Mouse (Mus musculus): ENCODE data around the gene AC109138.7. TPM values are rescaled to one million over a fixed set of nuclear protein-coding genes. Genes with fewer than 3 reads are reported as not detected.

AC109138.7 gene
- total RNA-seq, 1 experiment from 2014 or later = not detected

DNA sequence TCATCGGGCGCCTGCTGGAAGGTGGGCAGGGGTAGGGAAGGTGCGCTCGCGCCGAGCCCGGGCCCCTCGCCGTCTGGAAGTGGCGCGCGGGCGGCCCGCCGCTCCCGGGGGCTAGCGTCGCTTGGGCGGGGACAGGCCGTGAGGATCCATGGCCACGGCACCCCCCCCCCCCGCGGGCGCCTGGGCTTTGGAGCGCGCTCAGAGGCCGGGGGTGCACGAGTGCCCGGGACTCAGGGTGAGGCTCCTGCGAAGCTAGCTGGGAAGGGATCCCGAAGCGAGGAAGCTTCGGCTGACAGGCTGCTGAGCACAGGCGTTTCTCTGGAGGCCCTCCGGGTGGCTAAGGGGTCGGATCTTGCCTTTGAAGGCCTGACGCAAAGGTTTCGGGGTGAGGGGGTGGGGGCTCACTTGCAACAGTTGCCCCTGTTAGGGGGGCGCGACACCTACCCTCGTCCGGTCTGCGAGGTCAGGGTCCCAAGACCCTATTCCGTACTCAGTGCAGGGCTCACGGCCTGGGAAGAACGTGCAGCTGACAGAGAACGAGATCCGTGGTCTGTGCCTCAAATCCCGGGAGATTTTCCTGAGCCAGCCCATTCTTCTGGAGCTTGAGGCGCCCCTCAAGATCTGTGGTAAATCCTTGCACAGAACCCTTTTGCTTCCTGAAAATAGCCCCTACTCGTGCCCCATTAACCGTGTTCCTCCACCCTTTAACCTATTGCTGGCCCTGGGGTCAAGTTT lies 21.7 kb upstream of the AC109138.7 start:
- ATAC-seq (replicated peaks; ENCODE audit: low read depth, poor library complexity, severe bottlenecking) = no peak

DNA sequence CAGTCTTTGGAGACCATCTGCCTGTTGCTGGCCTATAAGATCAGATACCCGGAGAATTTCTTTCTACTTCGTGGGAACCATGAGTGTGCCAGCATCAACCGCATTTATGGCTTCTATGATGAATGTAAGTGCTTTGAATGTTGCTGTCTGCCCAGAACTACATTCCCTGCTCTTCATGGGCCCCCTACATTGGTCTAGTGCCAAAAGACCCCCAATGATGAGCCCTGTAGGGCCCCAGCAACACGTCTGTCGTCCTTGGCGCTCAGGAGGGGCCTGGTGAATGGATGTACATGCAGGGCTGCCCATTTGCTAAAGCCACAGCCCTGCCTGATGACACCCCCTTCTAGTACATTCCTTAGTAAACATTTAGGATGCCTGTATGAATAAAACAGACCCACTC lies 21.0 kb upstream of the AC109138.7 start:
- ATAC-seq (replicated peaks; ENCODE audit: low read depth, poor library complexity, severe bottlenecking) = no peak

GRCm38 (mm10) chr19:4194021-4194724 lies 20.0 kb upstream of the AC109138.7 start:
- peak; percentile 42 for ATAC-seq (replicated peaks; ENCODE audit: low read depth, poor library complexity, severe bottlenecking)

DNA sequence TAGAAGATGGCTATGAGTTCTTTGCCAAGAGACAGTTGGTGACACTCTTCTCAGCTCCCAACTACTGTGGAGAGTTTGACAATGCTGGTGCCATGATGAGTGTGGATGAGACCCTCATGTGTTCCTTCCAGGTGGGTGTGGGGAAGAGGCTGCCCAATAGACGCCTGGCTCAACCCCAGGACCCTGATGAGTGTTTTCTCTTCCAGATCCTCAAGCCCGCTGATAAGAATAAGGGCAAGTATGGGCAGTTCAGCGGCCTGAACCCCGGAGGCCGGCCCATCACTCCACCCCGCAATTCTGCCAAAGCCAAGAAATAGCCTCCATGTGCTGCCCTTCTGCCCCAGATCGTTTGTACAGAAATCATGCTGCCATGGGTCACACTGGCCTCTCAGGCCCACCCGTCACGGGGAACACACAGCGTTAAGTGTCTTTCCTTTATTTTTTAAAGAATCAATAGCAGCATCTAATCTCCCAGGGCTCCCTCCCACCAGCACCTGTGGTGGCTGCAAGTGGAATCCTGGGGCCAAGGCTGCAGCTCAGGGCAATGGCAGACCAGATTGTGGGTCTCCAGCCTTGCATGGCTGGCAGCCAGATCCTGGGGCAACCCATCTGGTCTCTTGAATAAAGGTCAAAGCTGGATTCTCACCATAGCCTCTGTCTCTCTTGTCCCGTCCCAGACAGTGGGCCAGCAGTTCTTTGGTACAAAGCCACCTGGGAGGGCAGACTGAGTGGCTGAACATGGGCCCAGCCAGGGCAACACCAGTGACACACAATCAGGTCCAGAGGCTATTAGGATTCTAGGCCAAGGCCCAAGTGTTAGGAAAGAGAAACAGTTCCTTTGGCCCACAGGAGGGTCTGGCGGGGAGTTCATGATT lies 19.1 kb upstream of the AC109138.7 start:
- ATAC-seq (replicated peaks; ENCODE audit: low read depth, poor library complexity, severe bottlenecking) = no peak

- ATAC-seq (replicated peaks; ENCODE audit: low read depth, poor library complexity, severe bottlenecking) = no peak
Observed at GRCm38 (mm10) chr19:4196048-4196447, 18.1 kb upstream of the AC109138.7 start.

- no peak for ATAC-seq (replicated peaks; ENCODE audit: low read depth, poor library complexity, severe bottlenecking)
Observed at GRCm38 (mm10) chr19:4196548-4196947, 17.6 kb upstream of the AC109138.7 start.

GRCm38 (mm10) chr19:4197180-4197579 lies 17.0 kb upstream of the AC109138.7 start:
- no peak for ATAC-seq (replicated peaks; ENCODE audit: low read depth, poor library complexity, severe bottlenecking)

DNA sequence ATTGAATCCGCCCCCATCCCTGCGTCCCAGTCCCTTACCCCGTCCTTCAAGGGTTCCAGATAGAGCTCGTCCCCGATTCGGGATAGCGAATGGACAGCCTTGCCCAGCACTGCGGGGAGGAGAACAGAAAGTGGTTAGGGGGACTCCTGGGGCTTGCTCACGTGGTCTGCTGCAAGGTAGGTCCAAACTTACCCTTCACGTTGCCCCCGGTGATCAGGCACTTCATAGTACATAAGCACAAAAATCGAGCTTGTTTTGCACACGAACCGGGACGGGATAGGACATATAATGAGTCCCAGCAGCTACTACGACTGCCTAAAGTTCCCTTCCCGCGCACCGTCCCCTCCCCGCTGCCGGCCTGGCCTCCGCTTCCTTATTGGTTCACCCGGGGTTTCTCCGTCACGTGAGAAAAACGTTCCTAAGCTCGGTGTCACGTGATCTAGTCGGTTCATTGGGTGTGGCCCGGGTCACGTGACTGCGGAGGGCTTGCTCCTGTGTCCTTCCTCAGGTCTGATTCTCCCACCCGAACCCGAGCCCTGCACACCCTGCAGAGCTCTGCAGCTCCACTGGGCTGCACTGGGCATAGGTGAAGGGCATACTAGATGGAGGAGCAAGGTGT lies 12.8 kb upstream of the AC109138.7 start, which contains the start of gene Rad9a:
Gene Rad9a, minus strand, starts transcription at position 372 of the 619 bp plus-strand sequence.
- peak; percentile 82 for ATAC-seq (replicated peaks; ENCODE audit: low read depth, poor library complexity, severe bottlenecking)

GRCm38 (mm10) chr19:4202149-4202548 lies 12.0 kb upstream of the AC109138.7 start:
- no peak for ATAC-seq (replicated peaks; ENCODE audit: low read depth, poor library complexity, severe bottlenecking)

DNA sequence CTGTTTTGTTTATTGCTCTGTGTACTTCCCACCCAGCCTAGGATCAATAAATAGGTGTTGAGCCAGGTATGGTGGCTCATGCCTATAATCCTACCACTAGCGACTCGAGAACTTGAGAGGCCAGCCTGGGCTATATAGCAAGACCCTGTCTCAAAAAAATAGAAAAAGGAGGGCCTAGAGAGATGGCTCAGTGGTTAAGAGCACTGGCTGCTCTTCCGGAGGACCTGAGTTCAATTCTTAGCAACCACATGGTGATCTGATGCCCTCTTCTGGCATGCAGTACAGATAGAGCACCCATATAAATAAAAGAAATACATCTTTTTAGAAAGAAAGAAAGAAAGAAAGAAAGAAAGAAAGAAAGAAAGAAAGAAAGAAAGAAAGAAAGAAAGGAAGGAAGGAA lies 11.0 kb upstream of the AC109138.7 start:
- no peak for ATAC-seq (replicated peaks; ENCODE audit: low read depth, poor library complexity, severe bottlenecking)

DNA sequence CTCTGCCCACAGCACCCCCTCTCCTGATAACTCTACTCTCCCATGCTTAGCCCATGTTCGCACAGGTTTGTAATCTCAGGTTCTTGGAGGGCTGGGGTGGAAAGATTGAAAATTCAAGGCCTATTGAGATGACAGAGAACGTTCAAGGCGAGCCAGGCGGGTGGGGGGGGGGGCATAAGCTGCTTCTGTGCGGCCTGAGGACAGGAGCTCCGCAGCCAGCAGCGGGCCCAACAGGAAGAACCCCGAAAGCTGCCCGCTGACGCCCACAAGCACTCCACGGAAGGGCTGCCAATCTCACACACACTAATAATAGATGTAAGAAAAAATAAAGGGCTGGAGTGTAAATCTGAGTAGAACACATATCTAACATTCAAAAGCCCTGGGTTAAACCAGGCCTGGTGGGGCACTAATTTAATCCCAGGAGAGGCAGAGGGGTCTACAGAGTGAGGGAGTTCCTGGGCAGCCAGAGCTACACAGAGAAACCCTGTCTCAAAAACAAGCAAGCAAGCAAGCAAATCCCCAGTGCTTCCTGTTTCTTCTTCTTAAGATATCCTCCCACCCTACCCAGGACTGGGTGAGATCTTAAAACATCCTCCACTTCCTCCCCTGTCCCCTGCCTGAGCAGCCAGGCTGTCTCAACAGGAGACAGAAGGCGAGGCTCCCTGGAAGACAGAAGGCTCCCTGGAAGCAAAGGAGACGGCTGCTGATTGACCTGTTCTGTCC lies 10.4 kb upstream of the AC109138.7 start:
- ATAC-seq (replicated peaks; ENCODE audit: low read depth, poor library complexity, severe bottlenecking) = 0 out of 2 replicates have a peak, but pooled peaks have one; percentile 30

- no peak for ATAC-seq (replicated peaks; ENCODE audit: low read depth, poor library complexity, severe bottlenecking)
Observed at GRCm38 (mm10) chr19:4204889-4205288, 9.3 kb upstream of the AC109138.7 start.

DNA sequence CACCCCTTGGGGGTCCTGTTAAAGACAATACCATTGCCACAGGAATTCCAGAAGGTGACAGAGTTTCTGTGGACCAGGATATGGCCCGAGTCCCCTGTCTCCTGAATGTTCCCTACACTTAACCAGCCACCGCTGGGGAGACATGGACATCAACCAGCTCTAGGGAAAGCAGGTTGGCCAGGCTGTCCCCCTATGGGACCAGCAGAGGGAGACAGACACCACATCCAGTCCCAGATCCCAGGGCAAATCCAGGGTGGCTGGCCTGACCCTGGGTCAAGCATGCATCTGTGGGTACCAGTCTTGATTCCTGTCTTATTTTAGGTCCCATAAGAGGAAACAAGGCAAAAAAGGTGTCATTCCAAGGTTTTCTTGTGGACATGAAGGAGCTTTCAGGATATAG lies 7.2 kb upstream of the AC109138.7 start:
- ATAC-seq (replicated peaks; ENCODE audit: low read depth, poor library complexity, severe bottlenecking) = peak; percentile 84

DNA sequence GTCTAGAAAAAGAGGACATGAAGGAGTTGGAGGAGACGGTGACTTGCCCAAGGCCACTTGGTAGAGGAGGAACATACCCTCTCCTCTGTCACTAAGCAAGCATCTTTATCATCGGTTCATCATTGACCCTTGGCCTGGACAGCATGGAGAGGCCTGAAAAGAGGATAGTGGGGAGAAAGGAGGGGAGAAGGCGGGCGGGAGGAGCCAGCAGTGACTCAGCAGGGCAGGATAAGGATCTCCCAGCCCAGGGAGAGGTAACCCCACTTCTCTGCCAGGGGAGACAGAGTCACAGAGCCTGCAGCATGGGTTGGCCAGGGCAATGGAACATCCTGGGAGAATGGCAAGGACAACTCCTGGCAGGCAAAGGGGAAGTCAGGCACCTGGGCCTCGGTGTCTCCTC lies 5.6 kb upstream of the AC109138.7 start:
- ATAC-seq (replicated peaks; ENCODE audit: low read depth, poor library complexity, severe bottlenecking) = no peak

DNA sequence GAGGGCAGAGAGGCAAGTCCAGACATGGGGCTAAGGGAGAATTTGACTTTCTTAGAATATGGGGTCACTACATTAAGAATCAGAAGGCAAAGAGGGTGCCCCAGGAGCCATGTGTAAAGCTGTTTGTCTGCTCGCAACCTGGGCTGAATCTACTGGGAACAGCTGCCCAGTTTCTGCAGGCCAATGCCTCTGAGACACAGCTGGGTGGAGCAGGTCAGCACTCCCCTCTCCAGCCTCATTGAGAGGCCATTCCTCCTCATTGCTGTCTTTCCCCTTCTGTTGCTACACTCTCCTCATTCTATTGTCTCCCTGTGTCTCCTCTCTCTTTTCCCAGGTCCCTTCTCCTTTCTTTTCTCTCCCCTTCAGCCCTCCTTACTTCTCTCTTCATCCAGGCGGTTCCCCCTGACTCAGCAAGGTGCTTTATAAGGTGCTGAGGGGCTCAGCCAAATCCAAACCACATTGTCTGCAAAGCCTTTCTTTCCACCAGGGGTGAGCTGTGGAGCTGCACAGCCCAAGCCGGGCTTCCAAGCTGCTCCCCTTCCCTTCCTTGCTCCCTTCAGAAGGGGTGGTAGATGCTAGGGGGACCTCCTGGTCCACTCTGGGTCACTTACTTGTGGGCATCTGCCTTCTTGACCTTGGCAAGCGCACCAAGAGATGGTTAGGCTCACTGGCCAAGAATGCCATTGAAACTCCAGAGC lies 2.1 kb upstream of the AC109138.7 start:
- no peak for ATAC-seq (replicated peaks; ENCODE audit: low read depth, poor library complexity, severe bottlenecking)

DNA sequence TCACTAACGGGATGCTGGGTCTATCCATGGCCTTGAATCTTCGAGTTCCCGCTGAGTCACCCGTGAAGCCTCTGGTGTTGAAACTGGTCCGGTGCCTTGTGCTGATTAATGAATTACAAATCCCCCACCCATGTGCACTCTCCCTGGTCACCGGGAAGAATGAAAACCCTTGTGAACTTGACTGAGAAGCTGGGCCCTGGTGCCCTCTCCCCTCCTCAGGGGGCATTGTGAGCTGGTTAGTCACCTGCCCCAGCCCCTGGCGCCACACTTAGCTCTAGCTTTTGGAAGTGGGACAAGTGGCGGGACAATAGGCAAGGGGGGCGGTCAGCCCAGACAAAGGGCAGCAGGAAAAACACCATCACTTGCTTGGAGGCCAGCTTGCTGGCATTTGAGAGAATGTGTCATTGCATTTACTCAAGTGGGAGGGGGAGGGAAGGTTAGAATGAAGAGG lies 608 bp upstream of the AC109138.7 start:
- peak; percentile 37 for ATAC-seq (replicated peaks; ENCODE audit: low read depth, poor library complexity, severe bottlenecking)

GRCm38 (mm10) chr19:4214771-4215450 lies 754 bp downstream of the AC109138.7 start:
- ATAC-seq (replicated peaks; ENCODE audit: low read depth, poor library complexity, severe bottlenecking) = no peak

DNA sequence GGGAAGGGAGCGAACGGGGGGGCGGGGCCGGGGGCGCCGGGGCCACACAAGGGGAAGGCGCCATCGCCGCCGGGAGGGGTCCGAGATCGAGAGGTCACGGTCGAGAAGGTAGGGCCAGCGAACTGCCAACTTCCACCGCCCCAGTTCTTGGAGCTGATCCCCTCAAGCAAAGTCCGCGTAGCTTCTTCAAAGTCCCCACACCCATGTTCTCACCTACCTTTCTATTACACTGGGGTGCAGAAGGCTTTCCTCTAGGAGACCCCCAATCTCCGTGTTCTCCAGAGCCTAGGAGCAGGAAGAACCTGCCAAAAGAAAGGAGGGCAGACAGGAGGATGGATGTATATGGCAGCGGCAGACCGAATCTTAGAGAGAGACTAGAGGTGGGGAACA lies 1.3 kb downstream of the AC109138.7 start:
- no peak for ATAC-seq (replicated peaks; ENCODE audit: low read depth, poor library complexity, severe bottlenecking)

All from common myeloid progenitor, adult 5-6 weeks (primary cell).